28 mouse cellular contexts compared by ENCODE assay signal in the genomic region with DNA sequence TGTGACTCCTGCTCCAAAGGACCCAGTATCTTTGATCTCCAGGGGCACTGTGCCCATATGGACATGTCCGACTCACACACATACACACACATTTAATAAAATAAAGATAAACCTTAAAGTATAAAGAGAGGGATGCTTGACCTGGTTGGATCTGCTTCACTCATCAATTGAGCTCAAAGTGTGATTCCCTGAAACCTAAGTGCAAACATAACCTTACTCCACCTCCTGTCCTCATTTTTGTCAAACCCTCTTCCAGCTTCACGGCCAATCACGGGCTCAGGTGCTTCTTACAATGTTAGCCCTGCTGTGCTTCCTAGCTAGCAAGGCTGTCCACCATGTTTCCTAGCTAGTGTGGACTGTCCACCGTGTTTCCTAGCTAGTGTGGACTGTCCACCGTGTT. TPM values are rescaled to one million over a fixed set of nuclear protein-coding genes. Genes with fewer than 3 reads are reported as not detected.
"Had no signal": no experiment of that assay in that cellular context is flagged by ENCODE, and none has a peak within 500 bp of the region (broad histone marks: within the 10 kb centered on the region; RNA-seq: fewer than 3 reads in every experiment).

No protein-coding gene starts in this region.

- H3K27ac ChIP-seq: left cerebral cortex, adult 2 months; limb, embryonic 10.5 days; limb, embryonic 12.5 days; limb, embryonic 13.5 days; limb, embryonic 15.5 days; liver, embryonic 12.5 days; liver, embryonic 13.5 days; liver, embryonic 14.5 days; liver, embryonic 15.5 days; lung, embryonic 15.5 days; macrophage; midbrain, embryonic 10.5 days; midbrain, embryonic 12.5 days; midbrain, embryonic 13.5 days; midbrain, embryonic 15.5 days; neural tube, embryonic 12.5 days had no signal

- H3K27me3 ChIP-seq: limb, embryonic 12.5 days; limb, embryonic 13.5 days; limb, embryonic 15.5 days; liver, embryonic 12.5 days; liver, embryonic 13.5 days; liver, embryonic 15.5 days; lung, embryonic 15.5 days; megakaryocyte, embryonic 14.5 days; midbrain, embryonic 12.5 days; midbrain, embryonic 13.5 days; midbrain, embryonic 15.5 days; neural tube, embryonic 12.5 days had no signal

- H3K9ac ChIP-seq: limb, embryonic 12.5 days; limb, embryonic 13.5 days; limb, embryonic 15.5 days; liver, embryonic 12.5 days; liver, embryonic 13.5 days; liver, embryonic 14.5 days; liver, embryonic 15.5 days; liver, postnatal 0 days; lung, embryonic 14.5 days; lung, embryonic 15.5 days; midbrain, embryonic 12.5 days; midbrain, embryonic 13.5 days; midbrain, embryonic 15.5 days; neural tube, embryonic 12.5 days had no signal

- DNase-seq: left cerebral cortex, postnatal 4 days; liver, embryonic 13.5 days; liver, postnatal 0 days; lung, adult 18-20 months; lung, adult 2 months; lung, embryonic 14.5 days; lung, postnatal 10 days; lung, postnatal 14 days; lung, postnatal 36 days; lung, postnatal 4 days; midbrain, embryonic 14.5 days had no signal

- H3K4me3 ChIP-seq: left cerebral cortex, adult 2 months; limb, embryonic 10.5 days; limb, embryonic 12.5 days; limb, embryonic 13.5 days; limb, embryonic 15.5 days; liver, embryonic 12.5 days; liver, embryonic 13.5 days; liver, embryonic 15.5 days; lung, embryonic 15.5 days; megakaryocyte, embryonic 14.5 days; midbrain, embryonic 10.5 days; midbrain, embryonic 12.5 days; midbrain, embryonic 13.5 days; midbrain, embryonic 15.5 days; myocyte; neural tube, embryonic 12.5 days had no signal

- H3K36me3 ChIP-seq: limb, embryonic 10.5 days; limb, embryonic 12.5 days; limb, embryonic 13.5 days; limb, embryonic 15.5 days; lung, embryonic 15.5 days; midbrain, embryonic 10.5 days; midbrain, embryonic 12.5 days; midbrain, embryonic 13.5 days; midbrain, embryonic 15.5 days; neural tube, embryonic 12.5 days had no signal

- H3K4me1 ChIP-seq: limb, embryonic 12.5 days; limb, embryonic 13.5 days; limb, embryonic 15.5 days; lung, embryonic 15.5 days; midbrain, embryonic 10.5 days; midbrain, embryonic 12.5 days; midbrain, embryonic 13.5 days; midbrain, embryonic 15.5 days; neural tube, embryonic 12.5 days had no signal

RNA-seq across cellular contexts. Expression of a gene that starts 14.2 kb away (rescaled TPM):
- polyA plus RNA-seq: myocyte had no signal
